Comparison of ENCODE assay signal across 33 mouse cellular contexts in the genomic region with DNA sequence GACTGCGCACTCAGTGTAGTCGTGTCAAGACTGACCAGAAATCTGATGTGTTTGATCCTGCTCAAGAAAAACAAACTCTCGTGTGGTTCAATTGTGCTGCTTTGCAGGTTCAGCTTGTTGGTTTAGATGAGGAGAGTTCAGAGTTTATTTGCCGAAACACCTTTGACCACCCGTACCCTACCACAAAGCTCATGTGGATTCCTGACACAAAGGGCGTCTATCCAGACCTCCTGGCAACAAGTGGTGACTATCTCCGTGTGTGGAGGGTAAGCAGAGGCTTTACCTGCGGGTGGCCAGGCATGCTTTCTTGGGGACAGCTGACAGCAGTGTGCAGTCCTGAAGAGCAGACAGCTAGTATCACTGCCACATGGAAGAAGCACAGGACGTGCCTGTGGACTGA. TPM values are rescaled to one million over a fixed set of nuclear protein-coding genes. Genes with fewer than 3 reads are reported as not detected.
DNase-seq lines count a peak whose midpoint lies in the region; ATAC-seq and TF ChIP-seq lines count a peak whose summit lies in the region.
"Had no signal": no experiment of that assay in that cellular context is flagged by ENCODE, and none has a peak within 500 bp of the region (broad histone marks: within the 10 kb centered on the region; RNA-seq: fewer than 3 reads in every experiment).

No protein-coding gene starts in this region.

- H3K4me3 ChIP-seq in kidney, adult 2 months (ENCODE audit: insufficient read depth, low read depth, low read length): no peak overlapping the region
- H3K4me3 ChIP-seq in kidney, embryonic 15.5 days (replicated peaks): no peak overlapping the region
- H3K4me3 ChIP-seq in liver, embryonic 13.5 days (replicated peaks): no peak overlapping the region
- H3K4me3 ChIP-seq in liver, embryonic 12.5 days: no peak overlapping the region
- no peak overlapping the region for H3K4me3 ChIP-seq in liver, postnatal 0 days (ENCODE audit: low read depth, low read length)
- H3K4me3 ChIP-seq: forebrain, embryonic 10.5 days; forebrain, embryonic 13.5 days; hindbrain, embryonic 10.5 days; hindbrain, embryonic 13.5 days had no signal

- TF ChIP-seq EP300 in liver, postnatal 0 days (IDR thresholded peaks at IDR 0.05; ENCODE audit: low read depth): no peak

- no peak for ATAC-seq in kidney, embryonic 15.5 days (replicated peaks; ENCODE audit: low FRiP score)
- peak; percentile 25; the same call in 1 of the 2 replicates for ATAC-seq in liver, embryonic 13.5 days (ENCODE audit: low read depth)
- ATAC-seq in liver, embryonic 12.5 days: no peak
- ATAC-seq in liver, postnatal 0 days: peak; percentile 73; the same call in 1 of the 2 replicates
- ATAC-seq: forebrain, embryonic 13.5 days; forebrain, embryonic 16.5 days; hindbrain, embryonic 16.5 days; Patski had no signal

- peaks cover 4% of the 10 kb centered on the region; the same call in 1 of the 2 replicates for H3K4me1 ChIP-seq in kidney, adult 2 months (ENCODE audit: control insufficient read depth, insufficient read depth, low read length)
- H3K4me1 ChIP-seq in kidney, embryonic 15.5 days: no peaks in the 10 kb centered on the region
- peaks cover 28% of the 10 kb centered on the region for H3K4me1 ChIP-seq in liver, embryonic 13.5 days (replicated peaks)
- H3K4me1 ChIP-seq in liver, embryonic 12.5 days: peaks cover 34% of the 10 kb centered on the region
- peaks cover 13% of the 10 kb centered on the region; the same call in 1 of the 2 replicates for H3K4me1 ChIP-seq in liver, postnatal 0 days (ENCODE audit: insufficient read depth)
- H3K4me1 ChIP-seq: forebrain, embryonic 10.5 days; forebrain, embryonic 13.5 days; hindbrain, embryonic 10.5 days; hindbrain, embryonic 13.5 days had no signal

- H3K9me3 ChIP-seq in kidney, embryonic 15.5 days (replicated peaks): no peaks in the 10 kb centered on the region
- H3K9me3 ChIP-seq in liver, embryonic 13.5 days (replicated peaks): no peaks in the 10 kb centered on the region
- no peaks in the 10 kb centered on the region for H3K9me3 ChIP-seq in liver, embryonic 12.5 days (replicated peaks)
- H3K9me3 ChIP-seq in liver, postnatal 0 days (ENCODE audit: low read length): no peaks in the 10 kb centered on the region
- H3K9me3 ChIP-seq: forebrain, embryonic 10.5 days; forebrain, embryonic 13.5 days; G1E; hindbrain, embryonic 10.5 days; hindbrain, embryonic 13.5 days had no signal

- H3K9ac ChIP-seq in kidney, embryonic 15.5 days: no peak overlapping the region
- H3K9ac ChIP-seq in liver, embryonic 13.5 days: no peak overlapping the region
- H3K9ac ChIP-seq in liver, embryonic 12.5 days: no peak overlapping the region
- H3K9ac ChIP-seq in liver, postnatal 0 days (replicated peaks): no peak overlapping the region
- H3K9ac ChIP-seq: forebrain, embryonic 13.5 days; hindbrain, embryonic 13.5 days had no signal

- no peaks in the 10 kb centered on the region for H3K36me3 ChIP-seq in kidney, adult 2 months (ENCODE audit: control insufficient read depth, insufficient read depth, low read length)
- H3K36me3 ChIP-seq in kidney, embryonic 15.5 days: peaks cover 57% of the 10 kb centered on the region
- H3K36me3 ChIP-seq in liver, embryonic 13.5 days: peaks cover 45% of the 10 kb centered on the region
- H3K36me3 ChIP-seq in liver, embryonic 12.5 days: peaks cover 53% of the 10 kb centered on the region
- peaks cover 34% of the 10 kb centered on the region for H3K36me3 ChIP-seq in liver, postnatal 0 days (replicated peaks; ENCODE audit: insufficient read depth, low read length)

- H3K4me2 ChIP-seq in kidney, embryonic 15.5 days: no peak overlapping the region
- H3K4me2 ChIP-seq in liver, embryonic 13.5 days: no peak overlapping the region
- no peak overlapping the region for H3K4me2 ChIP-seq in liver, embryonic 12.5 days
- H3K4me2 ChIP-seq in liver, postnatal 0 days (ENCODE audit: low read depth, low read length): peak overlapping the region; percentile 40
- H3K4me2 ChIP-seq: forebrain, embryonic 13.5 days; heart, embryonic 11.5 days; hindbrain, embryonic 13.5 days had no signal

- intact Hi-C loops in heart, postnatal 10 days (cut with DNase I): no loop called here

- TF ChIP-seq POLR2A in kidney, adult 2 months (IDR thresholded peaks at IDR 0.05; ENCODE audit: low read depth, low read length): no peak

- 69% methylated on average over 9 of the region's 9 CpGs for WGBS in kidney, adult 2 months
- WGBS in kidney, embryonic 15.5 days: 88% methylated on average over 9 of the region's 9 CpGs
- 74% methylated on average over 9 of the region's 9 CpGs for WGBS in liver, embryonic 13.5 days (ENCODE audit: insufficient replicate concordance)
- 81% methylated on average over 9 of the region's 9 CpGs for WGBS in liver, embryonic 12.5 days (ENCODE audit: insufficient replicate concordance)
- 65% methylated on average over 9 of the region's 9 CpGs for WGBS in liver, postnatal 0 days (ENCODE audit: insufficient replicate concordance)

- no peaks in the 10 kb centered on the region for H3K27me3 ChIP-seq in kidney, adult 2 months (replicated peaks; ENCODE audit: control insufficient read depth, insufficient read depth, low read length)
- H3K27me3 ChIP-seq in kidney, embryonic 15.5 days: no peaks in the 10 kb centered on the region
- no peaks in the 10 kb centered on the region for H3K27me3 ChIP-seq in liver, embryonic 13.5 days
- no peaks in the 10 kb centered on the region for H3K27me3 ChIP-seq in liver, embryonic 12.5 days (replicated peaks)
- H3K27me3 ChIP-seq in liver, postnatal 0 days (ENCODE audit: insufficient read depth, low read length): no peaks in the 10 kb centered on the region
- H3K27me3 ChIP-seq: CH12.LX; forebrain, embryonic 13.5 days; hindbrain, embryonic 13.5 days; Patski had no signal

- H3K27ac ChIP-seq in kidney, adult 2 months (ENCODE audit: insufficient read depth, low read depth, low read length): no peak overlapping the region
- no peak overlapping the region for H3K27ac ChIP-seq in kidney, embryonic 15.5 days
- H3K27ac ChIP-seq in liver, embryonic 13.5 days: no peak overlapping the region
- H3K27ac ChIP-seq in liver, embryonic 12.5 days: no peak overlapping the region
- H3K27ac ChIP-seq in liver, postnatal 0 days (ENCODE audit: low read depth): peak overlapping the region; percentile 53
- H3K27ac ChIP-seq: forebrain, embryonic 10.5 days; forebrain, embryonic 13.5 days; hindbrain, embryonic 10.5 days; hindbrain, embryonic 13.5 days had no signal

- peak; percentile 24 for DNase-seq in kidney, adult 2 months
- no peak for DNase-seq in liver, embryonic 13.5 days
- DNase-seq in liver, postnatal 0 days: no peak
- no peak for DNase-seq in heart, postnatal 10 days
- DNase-seq: adrenal gland, postnatal 10 days; adrenal gland, postnatal 36 days; B cell, adult 2 months; cerebellum, adult 18-20 months; cerebellum, adult 9-10 months; cerebellum, postnatal 14 days; gastrocnemius, postnatal 10 days; gastrocnemius, postnatal 36 days; heart, postnatal 36 days had no signal

- TF ChIP-seq CTCF in kidney, adult 2 months (conservative IDR thresholded peaks at IDR 0.05; ENCODE audit: insufficient read depth, insufficient read length, low read depth, low read length): no peak
- no peak for TF ChIP-seq CTCF in liver, postnatal 0 days (IDR thresholded peaks at IDR 0.05; ENCODE audit: low read depth)

RNA-seq across cellular contexts. Expression of a gene that starts 9.9 kb away (rescaled TPM):
- 34.1 and 37.7 TPM in 2 replicates for polyA plus RNA-seq in kidney, adult 2 months (2012; rRNA removed)
- polyA plus RNA-seq in kidney, embryonic 15.5 days (2015; fragmentation: Nextera tagmentation; extraction: Ambion mirVana): 62.9 and 67.4 TPM in 2 replicates
- 25.3 and 29.4 TPM in 2 replicates for polyA plus RNA-seq in liver, embryonic 13.5 days (2015; fragmentation: Nextera tagmentation; extraction: Ambion mirVana)
- 41.5 and 43.0 TPM in 2 replicates for polyA plus RNA-seq in liver, embryonic 12.5 days (2016; fragmentation: Nextera tagmentation; extraction: Ambion mirVana)
- polyA plus RNA-seq in liver, postnatal 0 days (2015; fragmentation: Nextera tagmentation; extraction: Ambion mirVana): 18.6 and 20.6 TPM in 2 replicates
- total RNA-seq in heart, postnatal 10 days (2021): 10 to 100 TPM; 54.6 to 57.6 TPM

RNA-seq across cellular contexts. Expression of a gene that starts 19.3 kb away (rescaled TPM):
- 21.3 and 21.4 TPM in 2 replicates for polyA plus RNA-seq in kidney, adult 2 months (2012; rRNA removed)
- polyA plus RNA-seq in kidney, embryonic 15.5 days (2015; fragmentation: Nextera tagmentation; extraction: Ambion mirVana): 11.4 and 12.1 TPM in 2 replicates
- 8.1 and 8.3 TPM in 2 replicates for polyA plus RNA-seq in liver, embryonic 13.5 days (2015; fragmentation: Nextera tagmentation; extraction: Ambion mirVana)
- polyA plus RNA-seq in liver, embryonic 12.5 days (2016; fragmentation: Nextera tagmentation; extraction: Ambion mirVana): 9.6 and 10.6 TPM in 2 replicates
- 5.5 and 5.6 TPM in 2 replicates for polyA plus RNA-seq in liver, postnatal 0 days (2015; fragmentation: Nextera tagmentation; extraction: Ambion mirVana)
- 10 to 100 TPM; 49.4 to 50.1 TPM for total RNA-seq in heart, postnatal 10 days (2021)

RNA-seq across cellular contexts. Expression of a gene that starts 37.8 kb away (rescaled TPM):
- 27.8 and 31.6 TPM in 2 replicates for polyA plus RNA-seq in kidney, adult 2 months (2012; rRNA removed)
- 22.1 and 24.3 TPM in 2 replicates for polyA plus RNA-seq in kidney, embryonic 15.5 days (2015; fragmentation: Nextera tagmentation; extraction: Ambion mirVana)
- polyA plus RNA-seq in liver, embryonic 13.5 days (2015; fragmentation: Nextera tagmentation; extraction: Ambion mirVana): 4.5 and 4.8 TPM in 2 replicates
- 9.7 and 11.2 TPM in 2 replicates for polyA plus RNA-seq in liver, embryonic 12.5 days (2016; fragmentation: Nextera tagmentation; extraction: Ambion mirVana)
- polyA plus RNA-seq in liver, postnatal 0 days (2015; fragmentation: Nextera tagmentation; extraction: Ambion mirVana): 4.6 and 4.7 TPM in 2 replicates
- total RNA-seq in heart, postnatal 10 days (2021): 10 to 100 TPM; 50.5 to 50.6 TPM

RNA-seq across cellular contexts. Expression of a gene that starts 38.7 kb away (rescaled TPM):
- polyA plus RNA-seq in kidney, adult 2 months (2012; rRNA removed): 0.04 and 0.06 TPM in 2 replicates
- 0.26 and 0.39 TPM in 2 replicates for polyA plus RNA-seq in kidney, embryonic 15.5 days (2015; fragmentation: Nextera tagmentation; extraction: Ambion mirVana)
- polyA plus RNA-seq in liver, embryonic 13.5 days (2015; fragmentation: Nextera tagmentation; extraction: Ambion mirVana): 0.03 TPM in 1 of 2 replicates, not detected in the other
- 0.06 and 0.08 TPM in 2 replicates for polyA plus RNA-seq in liver, embryonic 12.5 days (2016; fragmentation: Nextera tagmentation; extraction: Ambion mirVana)
- polyA plus RNA-seq in liver, postnatal 0 days (2015; fragmentation: Nextera tagmentation; extraction: Ambion mirVana): 0.02 TPM in 1 of 2 replicates, not detected in the other
- under 1 TPM in 1 of 2 experiments, not detected in 1; 0.31 TPM for total RNA-seq in heart, postnatal 10 days (2021)
- total RNA-seq: G1E; gastrocnemius, adult 18-20 months; gastrocnemius, postnatal 10 days; gastrocnemius, postnatal 36 days; granulocyte monocyte progenitor cell, adult 5-6 weeks; heart, adult 8-10 months had no signal
- polyA plus RNA-seq: G1E, Patski had no signal

RNA-seq across cellular contexts. Expression of a gene that starts 52.1 kb away (rescaled TPM):
- 0.06 and 0.07 TPM in 2 replicates for polyA plus RNA-seq in kidney, adult 2 months (2012; rRNA removed)
- polyA plus RNA-seq in kidney, embryonic 15.5 days (2015; fragmentation: Nextera tagmentation; extraction: Ambion mirVana): not detected in 2 replicates
- polyA plus RNA-seq in liver, embryonic 13.5 days (2015; fragmentation: Nextera tagmentation; extraction: Ambion mirVana): not detected in 2 replicates
- polyA plus RNA-seq in liver, embryonic 12.5 days (2016; fragmentation: Nextera tagmentation; extraction: Ambion mirVana): not detected in 2 replicates
- not detected in 2 replicates for polyA plus RNA-seq in liver, postnatal 0 days (2015; fragmentation: Nextera tagmentation; extraction: Ambion mirVana)
- total RNA-seq in heart, postnatal 10 days (2021): not detected
- total RNA-seq: adrenal gland, adult 18-20 months; adrenal gland, postnatal 10 days; adrenal gland, postnatal 36 days; CH12.LX; G1E; gastrocnemius, adult 18-20 months; gastrocnemius, postnatal 10 days; gastrocnemius, postnatal 36 days; granulocyte monocyte progenitor cell, adult 5-6 weeks; heart, adult 8-10 months; heart, postnatal 36 days had no signal
- polyA plus RNA-seq: embryonic facial prominence, embryonic 11.5 days; embryonic facial prominence, embryonic 14.5 days; forebrain, embryonic 10.5 days; forebrain, embryonic 13.5 days; forebrain, embryonic 16.5 days; G1E; heart, embryonic 11.5 days; heart, embryonic 14.5 days; heart, postnatal 0 days; hindbrain, embryonic 10.5 days; hindbrain, embryonic 16.5 days; Patski had no signal

Comparison
In these comparisons a context has a peak if more than half of its experiments do, and no peak if none do; other contexts are left out.
1. ATAC-seq: peak in liver, embryonic 13.5 days (single experiment) and liver, postnatal 0 days (single experiment); none in kidney, embryonic 15.5 days (single experiment) and liver, embryonic 12.5 days (single experiment).